Mouse (Mus musculus) heart, postnatal 36 days (tissue): Measurements from ENCODE around the gene Bace1. TPM values are rescaled to one million over a fixed set of nuclear protein-coding genes. Genes with fewer than 3 reads are reported as not detected.
A peak's percentile ranks its signal among the peaks of the same experiment; 100 is the strongest.
"Not testable (repeated sequence)": the region's sequence is repeated elsewhere in the genome, so short reads cannot be mapped to it uniquely, and the experiment has no call there.

Experiments used
- DNase-seq, 2 experiments: peaks; one replicate each; pipeline ENCODE4 v3.0.0; 2021 to 2022
- intact Hi-C: fragments of 180-260 bp; cut with DNase I; formaldehyde crosslinking; loops from one replicate; pipeline ENCODE4 v1.15.1; 2025
- total RNA-seq, 2 experiments: library from RNA; stranded (reverse); gene quantifications; 2 replicates each; pipeline ENCODE4 v1.2.3; 2021

Gene Bace1
- total RNA-seq, 2 experiments from 2014 or later = 27.8 to 32.0 TPM

GRCm38 (mm10) chr9:45833461-45833860, 4.9 kb upstream of the Bace1 start:
- DNase-seq = no peak
- intact Hi-C loops = no loop called here

- DNase-seq = no peak
- intact Hi-C loops = no loop called here
These were observed 329 bp upstream of the Bace1 start for GRCm38 (mm10) chr9:45838069-45838433.

- intact Hi-C loops = no loop called here
- DNase-seq = no peak
These were observed 980 bp downstream of the Bace1 start for GRCm38 (mm10) chr9:45839139-45839981.

GRCm38 (mm10) chr9:45839982-45840300, 1.6 kb downstream of the Bace1 start:
- DNase-seq = no peak
- intact Hi-C loops = loop anchor here (5.0 kb wide), 1 partner anchor 52 kb away; no protein-coding TSS in a partner anchor

GRCm38 (mm10) chr9:45840331-45840730, 2.0 kb downstream of the Bace1 start:
- peak in 1 of 2 experiments; percentile 7 for DNase-seq
- intact Hi-C loops = loop anchor here (5.0 kb wide), 1 partner anchor 52 kb away; no protein-coding TSS in a partner anchor

- intact Hi-C loops = loop anchor here (5.0 kb wide), 1 partner anchor 51 kb away; no protein-coding TSS in a partner anchor
- DNase-seq = no peak
These were observed 3.1 kb downstream of the Bace1 start for GRCm38 (mm10) chr9:45841458-45841857.

GRCm38 (mm10) chr9:45843007-45843406, 4.6 kb downstream of the Bace1 start:
- no peak for DNase-seq
- intact Hi-C loops = loop anchor here (5.0 kb wide), 1 partner anchor 49 kb away; no protein-coding TSS in a partner anchor

- intact Hi-C loops = loop anchor here (5.0 kb wide), 1 partner anchor 49 kb away; no protein-coding TSS in a partner anchor
- DNase-seq = no peak
These were observed 5.4 kb downstream of the Bace1 start for GRCm38 (mm10) chr9:45843780-45844179.

GRCm38 (mm10) chr9:45845541-45845940, 7.2 kb downstream of the Bace1 start:
- no peak for DNase-seq
- intact Hi-C loops = no loop called here

GRCm38 (mm10) chr9:45846176-45846575, 7.8 kb downstream of the Bace1 start:
- intact Hi-C loops, DNase-seq: not testable (repeated sequence)

- no peak for DNase-seq
- intact Hi-C loops = no loop called here
These were observed 8.6 kb downstream of the Bace1 start for GRCm38 (mm10) chr9:45846891-45847460.

- DNase-seq = peak; percentile 59 to 65
- intact Hi-C loops = no loop called here
These were observed 11.4 kb downstream of the Bace1 start for GRCm38 (mm10) chr9:45849528-45850408.

- intact Hi-C loops = no loop called here
- peak in 1 of 2 experiments; percentile 17 for DNase-seq
These were observed 12.3 kb downstream of the Bace1 start for GRCm38 (mm10) chr9:45850528-45851155.

- DNase-seq = no peak
- intact Hi-C loops = no loop called here
These were observed 12.9 kb downstream of the Bace1 start for GRCm38 (mm10) chr9:45851330-45851729.

- DNase-seq = no peak
- intact Hi-C loops = no loop called here
These were observed 13.4 kb downstream of the Bace1 start for GRCm38 (mm10) chr9:45851776-45852175.

GRCm38 (mm10) chr9:45853695-45854094, 15.3 kb downstream of the Bace1 start:
- intact Hi-C loops = no loop called here
- no peak for DNase-seq

GRCm38 (mm10) chr9:45854136-45854535, 15.8 kb downstream of the Bace1 start:
- no peak for DNase-seq
- intact Hi-C loops = no loop called here

- DNase-seq = no peak
- intact Hi-C loops = no loop called here
These were observed 21.0 kb downstream of the Bace1 start for GRCm38 (mm10) chr9:45859364-45859763.

GRCm38 (mm10) chr9:45861813-45862212, 23.4 kb downstream of the Bace1 start:
- intact Hi-C loops = no loop called here
- no peak for DNase-seq

- DNase-seq = no peak
- intact Hi-C loops = no loop called here
These were observed 30.8 kb downstream of the Bace1 start for GRCm38 (mm10) chr9:45869181-45869580.
